Mouse (Mus musculus): ENCODE measurements around the gene Trp53rka.

DNA sequence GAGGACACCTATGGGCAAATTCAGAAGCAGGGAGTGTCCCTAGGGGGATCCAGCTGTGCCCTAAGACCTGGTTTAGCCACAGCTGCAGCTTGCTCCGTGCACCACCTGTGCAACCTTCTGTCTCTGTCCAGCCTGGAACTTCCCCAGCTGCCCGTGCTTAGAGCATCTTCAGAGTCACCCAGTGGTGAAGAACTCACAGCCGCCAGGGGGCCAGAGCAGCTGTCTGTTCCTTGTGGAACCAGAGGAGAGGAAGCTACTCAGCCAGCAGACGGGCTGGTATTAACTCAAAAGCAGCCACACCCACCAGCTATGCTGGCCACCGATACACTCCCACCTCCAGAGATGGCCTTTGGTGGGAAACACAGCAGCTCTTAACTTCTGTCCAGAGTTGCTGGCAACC is 23.0 kb downstream of the Trp53rka start:
- TF ChIP-seq CTCF (conservative IDR thresholded peaks at IDR 0.05; ENCODE audit: insufficient read depth, insufficient read length, low read depth, low read length) (no peak; the same call in 1 of the 2 replicates), POLR2A (IDR thresholded peaks at IDR 0.05; ENCODE audit: low read depth, low read length) (no peak)

Data from kidney, adult 2 months (tissue).